Mouse (Mus musculus): ENCODE results near the gene Cyp2f2. TPM values are rescaled to one million over a fixed set of nuclear protein-coding genes. Genes with fewer than 3 reads are reported as not detected.

The Cyp2f2 gene
- total RNA-seq (2021) = under 1 TPM in 1 of 2 experiments, not detected in 1; 0.20 TPM

- DNase-seq (ENCODE audit: extremely low spot score in 1 of 2, low spot score in 1 of 2) = no peak
Measured at GRCm38 (mm10) chr7:27119676-27120075, at the start of gene Cyp2f2. Gene Cyp2f2 (plus strand): TSS chr7:27119909.

GRCm38 (mm10) chr7:27078641-27079040, 41.1 kb upstream of the Cyp2f2 start:
- DNase-seq (ENCODE audit: extremely low spot score in 1 of 2, low spot score in 1 of 2) = no peak

GRCm38 (mm10) chr7:27081625-27082024, 38.1 kb upstream of the Cyp2f2 start:
- DNase-seq (ENCODE audit: extremely low spot score in 1 of 2, low spot score in 1 of 2) = no peak

GRCm38 (mm10) chr7:27091039-27091438, 28.7 kb upstream of the Cyp2f2 start:
- no peak for DNase-seq (ENCODE audit: extremely low spot score in 1 of 2, low spot score in 1 of 2)

GRCm38 (mm10) chr7:27092038-27092703, 27.5 kb upstream of the Cyp2f2 start:
- no peak for DNase-seq (ENCODE audit: extremely low spot score in 1 of 2, low spot score in 1 of 2)

GRCm38 (mm10) chr7:27092882-27093281, 26.8 kb upstream of the Cyp2f2 start:
- no peak for DNase-seq (ENCODE audit: extremely low spot score in 1 of 2, low spot score in 1 of 2)

- no peak for DNase-seq (ENCODE audit: extremely low spot score in 1 of 2, low spot score in 1 of 2)
Measured at GRCm38 (mm10) chr7:27104882-27105281, 14.8 kb upstream of the Cyp2f2 start.

- DNase-seq (ENCODE audit: extremely low spot score in 1 of 2, low spot score in 1 of 2) = no peak
Measured at GRCm38 (mm10) chr7:27110327-27110726, 9.4 kb upstream of the Cyp2f2 start.

- DNase-seq (ENCODE audit: extremely low spot score in 1 of 2, low spot score in 1 of 2) = no peak
Measured at GRCm38 (mm10) chr7:27111038-27111437, 8.7 kb upstream of the Cyp2f2 start.

- no peak for DNase-seq (ENCODE audit: extremely low spot score in 1 of 2, low spot score in 1 of 2)
Measured at GRCm38 (mm10) chr7:27111987-27112386, 7.7 kb upstream of the Cyp2f2 start.

GRCm38 (mm10) chr7:27118033-27118511, 1.6 kb upstream of the Cyp2f2 start:
- no peak for DNase-seq (ENCODE audit: extremely low spot score in 1 of 2, low spot score in 1 of 2)

- DNase-seq (ENCODE audit: extremely low spot score in 1 of 2, low spot score in 1 of 2) = no peak
Measured at GRCm38 (mm10) chr7:27124305-27124832, 4.7 kb downstream of the Cyp2f2 start.

GRCm38 (mm10) chr7:27124969-27125368, 5.3 kb downstream of the Cyp2f2 start:
- no peak for DNase-seq (ENCODE audit: extremely low spot score in 1 of 2, low spot score in 1 of 2)

- DNase-seq (ENCODE audit: extremely low spot score in 1 of 2, low spot score in 1 of 2) = peak in 1 of 2 experiments; percentile 52
Measured at GRCm38 (mm10) chr7:27128162-27128561, 8.5 kb downstream of the Cyp2f2 start.

GRCm38 (mm10) chr7:27128946-27129345, 9.2 kb downstream of the Cyp2f2 start:
- no peak for DNase-seq (ENCODE audit: extremely low spot score in 1 of 2, low spot score in 1 of 2)

GRCm38 (mm10) chr7:27129811-27130210, 10.1 kb downstream of the Cyp2f2 start:
- no peak for DNase-seq (ENCODE audit: extremely low spot score in 1 of 2, low spot score in 1 of 2)

GRCm38 (mm10) chr7:27130521-27131370, 11.0 kb downstream of the Cyp2f2 start:
- DNase-seq (ENCODE audit: extremely low spot score in 1 of 2, low spot score in 1 of 2) = no peak

- no peak for DNase-seq (ENCODE audit: extremely low spot score in 1 of 2, low spot score in 1 of 2)
Measured at GRCm38 (mm10) chr7:27131387-27131786, 11.7 kb downstream of the Cyp2f2 start.

GRCm38 (mm10) chr7:27132588-27132987, 12.9 kb downstream of the Cyp2f2 start:
- DNase-seq (ENCODE audit: extremely low spot score in 1 of 2, low spot score in 1 of 2) = peak; percentile 31 to 80

- DNase-seq (ENCODE audit: extremely low spot score in 1 of 2, low spot score in 1 of 2) = no peak
Measured at GRCm38 (mm10) chr7:27133156-27133555, 13.4 kb downstream of the Cyp2f2 start.

GRCm38 (mm10) chr7:27133757-27134156, 14.0 kb downstream of the Cyp2f2 start:
- no peak for DNase-seq (ENCODE audit: extremely low spot score in 1 of 2, low spot score in 1 of 2)
